Mouse (Mus musculus) heart, adult 10 weeks (tissue): Measurements from ENCODE around the gene Fgf16. TPM values are rescaled to one million over a fixed set of nuclear protein-coding genes. Genes with fewer than 3 reads are reported as not detected.

Experiments
- polyA plus RNA-seq: library from polyadenylated mRNA; stranded (reverse); fragments of 350-450 nt; fragmentation: Illumina TruSeq; extraction: RNeasy Lipid Tissue Mini Kit (QIAGEN cat#74804); gene quantifications from one replicate; pipeline ENCODE4 v1.2.3, GENCODE M21; 2014; ENCODE audit warnings: low read depth, low replicate concordance

Fgf16 gene
- 12.0 TPM for polyA plus RNA-seq

DNA sequence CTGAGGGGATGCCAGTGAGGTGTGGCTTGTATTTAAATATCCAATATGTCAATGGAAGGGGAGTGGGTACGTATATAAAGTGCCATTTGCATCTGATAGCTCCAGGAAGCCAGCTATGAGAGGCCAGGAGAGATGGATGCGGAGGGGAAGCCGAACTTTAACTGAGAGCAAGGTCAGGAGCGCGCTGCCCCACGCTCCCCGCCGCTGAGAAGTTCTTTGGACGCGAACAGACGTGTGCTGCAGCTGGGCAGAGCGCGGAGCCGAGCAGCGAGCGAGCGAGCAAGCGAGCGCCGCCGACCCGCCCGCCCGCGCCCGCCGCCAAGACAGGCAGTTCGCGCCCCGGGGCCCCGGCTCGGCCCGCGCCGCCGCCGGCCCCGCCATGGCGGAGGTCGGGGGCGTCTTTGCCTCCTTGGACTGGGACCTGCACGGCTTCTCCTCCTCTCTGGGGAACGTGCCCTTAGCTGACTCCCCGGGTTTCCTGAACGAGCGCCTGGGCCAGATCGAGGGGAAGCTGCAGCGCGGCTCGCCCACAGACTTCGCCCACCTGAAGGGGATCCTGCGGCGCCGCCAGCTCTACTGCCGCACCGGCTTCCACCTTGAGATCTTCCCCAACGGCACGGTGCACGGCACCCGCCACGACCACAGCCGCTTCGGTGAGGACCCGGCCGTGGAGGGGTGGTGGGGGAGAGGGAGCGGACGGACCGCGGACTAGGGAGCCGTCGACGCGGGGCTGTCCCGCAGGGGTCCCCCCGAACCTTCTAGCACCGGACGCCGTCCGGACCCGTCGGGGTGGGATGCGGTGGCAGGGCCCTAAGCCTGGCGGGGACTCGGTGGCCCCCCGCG, at the start of gene Fgf16:
TSS of gene Fgf16 (plus strand) at position 118 of the 843 bp plus-strand sequence.

Other genes with a start within 250 kb of the Fgf16 start
- 40.0 TPM for gene Atrx, start 165.1 kb downstream of the Fgf16 start, polyA plus RNA-seq
- 23.1 TPM for gene Magt1, start 247.6 kb downstream of the Fgf16 start, polyA plus RNA-seq